Mouse (Mus musculus) MN1 (cell line): ENCODE measurements around the gene Dhx35.

Source experiments
- DNase-seq: peaks from one replicate; pipeline ENCODE4 v3.0.0-alpha.2; 2016; ENCODE audit warnings: low spot score

Gene Dhx35

GRCm38 (mm10) chr2:158794494-158795004 lies at the start of gene Dhx35:
Gene Dhx35 (plus strand): TSS chr2:158794807.
- DNase-seq = peak; percentile 98

- DNase-seq = peak; percentile 64
These were observed 49.5 kb upstream of the Dhx35 start for GRCm38 (mm10) chr2:158745049-158745482.

- no peak for DNase-seq
These were observed 48.4 kb upstream of the Dhx35 start for GRCm38 (mm10) chr2:158746164-158746563.

- DNase-seq = no peak
These were observed 45.2 kb upstream of the Dhx35 start for GRCm38 (mm10) chr2:158749366-158749765.

- no peak for DNase-seq
These were observed 34.4 kb upstream of the Dhx35 start for GRCm38 (mm10) chr2:158760231-158760630.

GRCm38 (mm10) chr2:158762339-158762738 lies 32.3 kb upstream of the Dhx35 start:
- no peak for DNase-seq

- peak; percentile 97 for DNase-seq
These were observed 26.8 kb upstream of the Dhx35 start, which contains the start of gene Fam83d for GRCm38 (mm10) chr2:158767742-158768339. Gene Fam83d (plus strand): TSS chr2:158768093.

- peak; percentile 66 for DNase-seq
These were observed 26.3 kb upstream of the Dhx35 start for GRCm38 (mm10) chr2:158768350-158768749.

GRCm38 (mm10) chr2:158768771-158769170 lies 25.8 kb upstream of the Dhx35 start:
- no peak for DNase-seq

- DNase-seq = no peak
These were observed 24.4 kb upstream of the Dhx35 start for GRCm38 (mm10) chr2:158770126-158770757.

- no peak for DNase-seq
These were observed 23.4 kb upstream of the Dhx35 start for GRCm38 (mm10) chr2:158771066-158771763.

GRCm38 (mm10) chr2:158772808-158773207 lies 21.8 kb upstream of the Dhx35 start:
- DNase-seq = no peak

- no peak for DNase-seq
These were observed 19.7 kb upstream of the Dhx35 start for GRCm38 (mm10) chr2:158774886-158775285.

- no peak for DNase-seq
These were observed 17.9 kb upstream of the Dhx35 start for GRCm38 (mm10) chr2:158776716-158777115.

GRCm38 (mm10) chr2:158777490-158777889 lies 17.1 kb upstream of the Dhx35 start:
- DNase-seq = no peak

- DNase-seq = no peak
These were observed 16.3 kb upstream of the Dhx35 start for GRCm38 (mm10) chr2:158778349-158778748.

- DNase-seq = no peak
These were observed 13.5 kb upstream of the Dhx35 start for GRCm38 (mm10) chr2:158781126-158781525.

- no peak for DNase-seq
These were observed 7.4 kb upstream of the Dhx35 start for GRCm38 (mm10) chr2:158786927-158787795.

GRCm38 (mm10) chr2:158795043-158795442 lies 436 bp downstream of the Dhx35 start:
- no peak for DNase-seq

- DNase-seq = no peak
These were observed 1.3 kb downstream of the Dhx35 start for GRCm38 (mm10) chr2:158795875-158796274.

GRCm38 (mm10) chr2:158799328-158799727 lies 4.7 kb downstream of the Dhx35 start:
- no peak for DNase-seq

GRCm38 (mm10) chr2:158800788-158801187 lies 6.2 kb downstream of the Dhx35 start:
- DNase-seq = no peak
